Mouse (Mus musculus) lung, adult 2 months (tissue): Measurements from ENCODE around the gene Xlr3c. TPM values are rescaled to one million over a fixed set of nuclear protein-coding genes. Genes with fewer than 3 reads are reported as not detected.
A peak's percentile ranks its signal among the peaks of the same experiment; 100 is the strongest.
"Not testable (repeated sequence)": the region's sequence is repeated elsewhere in the genome, so short reads cannot be mapped to it uniquely, and the experiment has no call there.

Experiments
- DNase-seq: peaks from one replicate; pipeline ENCODE4 v3.0.0; 2022
- H3K4me1 ChIP-seq: fragments of 200-500 bp; 2 replicates; pipeline ENCODE4 v1.6.1; 2011; ENCODE audit warnings: low read length; ENCODE audit not compliant: control insufficient read depth, insufficient read depth
- H3K4me3 ChIP-seq: fragments of 200-500 bp; replicated peaks from 2 replicates; pipeline ENCODE3; 2011; ENCODE audit warnings: low read depth, mild to moderate bottlenecking, control low read depth, low read length; ENCODE audit errors: extremely low read depth
- CTCF ChIP-seq: fragments of 200-500 bp; IDR thresholded peaks from 2 replicates; pipeline ENCODE4 v1.5.1; 2011; ENCODE audit warnings: mild to moderate bottlenecking, low read length, control low read depth; ENCODE audit not compliant: insufficient read depth
- POLR2A ChIP-seq: fragments of 200-500 bp; IDR thresholded peaks from 2 replicates; pipeline ENCODE4 v1.6.1; 2011; ENCODE audit warnings: low read depth, mild to moderate bottlenecking, control low read depth, low read length, borderline replicate concordance; ENCODE audit errors: extremely low read depth
- WGBS: fragments of 180-500 bp; shearing (Covaris S2); methylation state at CpG from one replicate; pipeline ENCODE4 v1.1.7; 2018; 5-methylcytosine and 5-hydroxymethylcytosine counted together
- polyA plus RNA-seq: library from polyadenylated mRNA; depleted of rRNA; stranded (reverse); fragments of >200 nt; gene quantifications from 2 replicates; pipeline ENCODE4 v1.2.3, GENCODE M21; 2012; rRNA removed

Gene Xlr3c
- polyA plus RNA-seq: not detected in 2 replicates

- not testable (repeated sequence) for H3K4me1 ChIP-seq, H3K4me3 ChIP-seq, DNase-seq
- 84% methylated on average over 14 of the region's 14 CpGs for WGBS
These were observed at the start of gene Xlr3c for GRCm38 (mm10) chrX:73265270-73265669. Gene Xlr3c, minus strand, starts transcription at chrX:73265390.

DNA sequence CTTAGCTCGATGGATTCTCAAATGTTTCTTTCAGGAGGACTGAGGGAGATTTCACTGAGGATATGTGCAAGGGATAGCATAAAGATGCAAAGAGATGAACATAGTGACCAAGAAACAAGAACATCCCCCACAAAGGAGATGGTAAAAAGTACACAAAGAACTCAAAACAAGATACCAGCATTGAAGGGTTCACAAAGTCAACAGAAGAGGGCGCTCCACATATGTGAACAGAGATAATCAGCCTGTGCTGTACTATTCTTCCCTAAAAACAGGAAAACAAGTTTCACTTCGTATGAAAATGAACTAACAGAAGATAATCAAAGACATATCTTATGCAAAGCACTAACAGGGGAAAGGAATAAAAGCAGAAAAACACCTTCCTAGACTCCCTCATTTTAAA lies 47.3 kb upstream of the Xlr3c start:
- TF ChIP-seq CTCF (no peak), POLR2A (no peak)
- WGBS: 29% methylated on average over 3 of the region's 3 CpGs
- DNase-seq: peak; percentile 3
- no peaks in the 10 kb centered on the region for H3K4me1 ChIP-seq
- H3K4me3 ChIP-seq: no peak overlapping the region

- not testable (repeated sequence) for H3K4me1 ChIP-seq, H3K4me3 ChIP-seq, DNase-seq
- WGBS: 65% methylated on average over 10 of the region's 10 CpGs
These were observed 30.6 kb upstream of the Xlr3c start for GRCm38 (mm10) chrX:73295745-73296144.

DNA sequence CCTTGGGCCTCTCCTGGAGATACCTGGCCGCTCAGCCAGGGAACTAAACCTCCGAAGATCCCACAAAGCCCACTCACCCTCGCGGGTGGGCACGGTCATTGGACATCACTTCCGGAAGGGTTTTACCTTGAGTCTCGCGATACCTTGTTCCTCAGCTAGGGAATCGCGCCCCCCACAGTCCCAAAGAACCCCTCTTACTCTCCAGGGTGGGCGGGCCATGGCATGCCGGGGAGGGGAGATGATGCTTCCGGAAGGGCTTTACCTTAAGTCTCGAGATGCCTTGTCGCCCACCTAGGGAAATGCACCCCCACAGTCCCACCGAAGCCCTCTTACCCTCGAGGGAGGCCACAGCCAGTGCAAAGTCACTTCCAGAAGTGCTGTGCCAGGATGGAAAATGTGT lies 27.7 kb upstream of the Xlr3c start, which contains the start of the genes Xlr5a and Xlr5c:
Gene Xlr5a (minus strand): TSS at position 101 of the 400 bp plus-strand sequence.
Gene Xlr5c (minus strand): TSS at position 101 of the 400 bp plus-strand sequence.
- H3K4me1 ChIP-seq, DNase-seq, H3K4me3 ChIP-seq: not testable (repeated sequence)
- 88% methylated on average over 16 of the region's 17 CpGs for WGBS

DNA sequence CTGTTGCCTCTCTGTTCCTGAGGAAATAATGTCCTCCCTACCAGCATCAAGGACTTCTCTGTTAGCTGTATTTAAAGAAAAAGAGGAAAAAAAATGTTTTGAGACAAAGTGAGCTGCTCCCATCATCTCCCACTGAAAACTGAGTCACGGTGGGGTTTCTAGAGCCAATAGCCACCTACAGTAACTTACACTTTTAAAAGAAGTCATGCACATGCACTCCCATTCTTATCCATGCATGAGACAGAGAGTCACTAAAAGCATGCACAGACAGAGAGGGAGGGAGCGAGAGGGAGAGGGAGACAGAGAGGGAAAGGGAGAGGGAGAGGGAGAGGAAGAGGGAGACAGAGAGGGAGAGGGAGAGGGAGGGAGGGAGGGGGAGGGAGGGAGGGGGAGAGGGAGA lies 2.8 kb downstream of the Xlr3c start:
- WGBS: 69% methylated on average over 1 of the region's 2 CpGs
- DNase-seq, H3K4me1 ChIP-seq, H3K4me3 ChIP-seq: not testable (repeated sequence)

- WGBS: 80% methylated on average over 14 of the region's 14 CpGs
- DNase-seq, H3K4me1 ChIP-seq, H3K4me3 ChIP-seq: not testable (repeated sequence)
These were observed 22.3 kb downstream of the Xlr3c start, which contains the start of gene Xlr4c for GRCm38 (mm10) chrX:73242821-73243325. Gene Xlr4c, minus strand, starts transcription at chrX:73243130.

GRCm38 (mm10) chrX:73229288-73229687 lies 35.9 kb downstream of the Xlr3c start:
- no peak for TF ChIP-seq POLR2A
- no peak for TF ChIP-seq CTCF
- DNase-seq: no peak
- Histone ChIP-seq H3K4me1 (no peaks in the 10 kb centered on the region), H3K4me3 (peak overlapping the region; percentile 93)
- WGBS: 38% methylated on average over 3 of the region's 3 CpGs

- TF ChIP-seq CTCF (no peak), POLR2A (no peak)
- WGBS: 23% methylated on average over 51 of the region's 51 CpGs
- H3K4me1 ChIP-seq: no peaks in the 10 kb centered on the region
- peak overlapping the region; percentile 93 for H3K4me3 ChIP-seq
- peak; percentile 56 for DNase-seq
These were observed 36.5 kb downstream of the Xlr3c start for GRCm38 (mm10) chrX:73228606-73229214.

GRCm38 (mm10) chrX:73227914-73228605 lies 37.1 kb downstream of the Xlr3c start, which contains the start of gene F8a:
Gene F8a, plus strand, starts transcription at chrX:73228291.
- DNase-seq: peak; percentile 75
- TF ChIP-seq POLR2A (peak; percentile 88; the same call in 1 of the 2 replicates), CTCF (no peak)
- 22% methylated on average over 39 of the region's 39 CpGs for WGBS
- Histone ChIP-seq H3K4me1 (no peaks in the 10 kb centered on the region), H3K4me3 (peak within 1 kb of the TSS; percentile 93)

DNA sequence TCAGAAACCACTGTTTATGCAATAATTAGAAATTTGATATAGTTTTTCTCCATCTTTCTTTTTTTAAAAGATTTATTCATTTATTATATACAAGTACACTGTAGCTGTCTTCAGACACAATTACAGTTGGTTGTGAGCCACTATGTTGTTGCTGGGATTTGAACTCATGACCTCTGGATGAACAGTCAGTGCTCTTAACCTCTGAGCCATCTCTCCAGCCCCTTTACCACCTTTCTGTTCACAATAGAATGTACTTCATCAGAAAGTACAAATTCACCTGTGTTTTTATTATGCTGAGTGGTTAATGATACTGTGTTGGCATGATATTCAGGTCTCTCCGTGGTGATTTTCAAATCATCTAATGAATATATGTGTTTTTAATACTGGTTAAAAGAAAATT lies 39.8 kb downstream of the Xlr3c start:
- no peak for DNase-seq
- 36% methylated on average over 1 of the region's 1 CpGs for WGBS
- Histone ChIP-seq H3K4me3 (no peak overlapping the region), H3K4me1 (no peaks in the 10 kb centered on the region)
- TF ChIP-seq CTCF (no peak), POLR2A (no peak)

GRCm38 (mm10) chrX:73213819-73214564 lies 51.2 kb downstream of the Xlr3c start, which contains the start of gene Xlr4b:
Gene Xlr4b, plus strand, starts transcription at chrX:73214333.
- 67% methylated on average over 19 of the region's 19 CpGs for WGBS
- DNase-seq, H3K4me3 ChIP-seq, H3K4me1 ChIP-seq: not testable (repeated sequence)
